Mouse (Mus musculus): ENCODE results near the gene Twsg1. TPM values are rescaled to one million over a fixed set of nuclear protein-coding genes. Genes with fewer than 3 reads are reported as not detected.
"Not testable (repeated sequence)": the region's sequence is repeated elsewhere in the genome, so short reads cannot be mapped to it uniquely, and the experiment has no call there.

Twsg1 gene
- 85.6 and 87.5 TPM in 2 replicates for polyA plus RNA-seq (2016; fragmentation: Nextera tagmentation; extraction: Ambion mirVana)

DNA sequence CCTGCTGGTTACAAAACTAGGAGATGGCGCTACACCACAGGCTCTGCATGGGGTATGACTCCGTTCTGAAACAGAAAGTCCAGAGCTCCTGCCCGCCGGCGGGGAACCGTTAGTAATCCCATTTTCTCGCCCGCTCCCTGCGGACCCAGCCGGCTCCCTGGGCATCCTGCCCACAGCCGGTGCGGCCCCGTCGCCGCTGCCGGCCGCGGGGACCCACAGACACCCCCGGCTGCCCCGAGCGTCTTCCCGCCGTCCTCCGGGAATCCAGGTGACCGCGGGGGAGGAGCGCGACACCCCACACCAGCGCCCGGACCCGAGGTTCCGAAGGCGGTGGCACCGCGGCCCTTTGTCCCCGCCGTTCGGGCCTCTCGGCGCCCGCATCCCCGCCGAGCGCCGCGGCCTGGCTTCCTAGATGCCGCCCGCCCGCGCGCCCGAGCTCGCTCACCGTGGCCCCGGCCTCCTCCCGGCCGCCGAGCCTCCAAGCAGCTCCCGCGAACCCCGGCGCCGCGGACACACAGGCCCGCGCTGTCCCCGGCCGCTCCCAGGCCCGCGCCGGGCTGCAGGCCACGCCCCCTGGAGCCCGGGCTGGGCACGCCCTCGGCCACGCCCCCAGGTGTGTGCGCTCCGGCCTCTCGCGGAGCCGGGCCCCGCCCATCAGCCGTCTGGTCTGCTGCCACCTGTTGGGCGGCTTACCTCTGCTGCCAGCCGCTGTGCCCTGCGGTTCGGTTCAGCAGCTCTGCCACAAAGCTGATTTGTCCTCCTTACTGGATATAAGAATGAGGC is at the start of gene Twsg1:
TSS of gene Twsg1 (minus strand) at position 605 of the 783 bp plus-strand sequence.
- peak within 1 kb of the TSS; percentile 97 for H3K27ac ChIP-seq
- under 1% methylated on average over 87 of the region's 87 CpGs for WGBS
- peak within 1 kb of the TSS; percentile 95 for H3K4me3 ChIP-seq
- peaks cover 36% of the 10 kb centered on the region for H3K36me3 ChIP-seq (replicated peaks)
- H3K9me3 ChIP-seq = no peaks in the 10 kb centered on the region
- H3K27me3 ChIP-seq (ENCODE audit: poor library complexity, severe bottlenecking) = no peaks in the 10 kb centered on the region
- DNase-seq (ENCODE audit: extremely low spot score, low spot score) = peak; percentile 85
- peaks cover 18% of the 10 kb centered on the region for H3K4me1 ChIP-seq

DNA sequence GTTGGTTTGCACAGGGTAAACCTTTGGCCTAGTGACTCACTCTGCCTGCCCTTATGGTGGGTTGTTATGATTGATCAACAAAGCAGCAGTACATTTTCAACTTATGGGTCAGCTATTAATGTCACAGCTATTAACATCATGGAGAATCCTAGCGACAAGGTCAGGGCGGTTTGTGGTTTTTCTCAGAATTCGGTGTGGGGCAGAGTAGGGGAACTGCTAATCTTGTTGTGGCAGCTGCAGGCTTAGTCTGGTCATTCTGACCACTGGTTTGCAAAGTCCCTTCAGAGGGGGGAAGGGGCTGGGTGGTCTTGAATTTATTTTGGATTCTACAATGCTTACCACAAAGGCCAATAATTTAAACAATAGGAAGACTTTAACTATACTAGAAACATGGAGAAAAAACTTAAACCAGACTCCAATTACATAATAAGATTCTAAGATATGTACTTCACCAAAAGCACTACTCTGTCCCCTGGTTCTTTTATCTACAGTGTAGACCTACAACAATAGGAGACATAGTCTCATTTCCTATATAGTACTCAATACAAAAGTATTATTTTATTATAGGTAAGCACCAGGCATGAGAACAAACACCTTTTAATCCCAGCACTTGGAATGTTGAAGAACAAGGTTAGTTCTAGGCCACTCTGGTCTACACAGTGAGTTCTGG is 37.3 kb upstream of the Twsg1 start:
- no peaks in the 10 kb centered on the region for H3K36me3 ChIP-seq (replicated peaks)
- no peak for DNase-seq (ENCODE audit: extremely low spot score, low spot score)
- no peak overlapping the region for H3K4me3 ChIP-seq
- no peaks in the 10 kb centered on the region for H3K27me3 ChIP-seq (ENCODE audit: poor library complexity, severe bottlenecking)
- H3K9me3 ChIP-seq = no peaks in the 10 kb centered on the region
- H3K27ac ChIP-seq = no peak overlapping the region
- H3K4me1 ChIP-seq = peaks cover 2% of the 10 kb centered on the region; the same call in 1 of the 2 replicates
- WGBS = 93% methylated on average over 3 of the region's 3 CpGs

DNA sequence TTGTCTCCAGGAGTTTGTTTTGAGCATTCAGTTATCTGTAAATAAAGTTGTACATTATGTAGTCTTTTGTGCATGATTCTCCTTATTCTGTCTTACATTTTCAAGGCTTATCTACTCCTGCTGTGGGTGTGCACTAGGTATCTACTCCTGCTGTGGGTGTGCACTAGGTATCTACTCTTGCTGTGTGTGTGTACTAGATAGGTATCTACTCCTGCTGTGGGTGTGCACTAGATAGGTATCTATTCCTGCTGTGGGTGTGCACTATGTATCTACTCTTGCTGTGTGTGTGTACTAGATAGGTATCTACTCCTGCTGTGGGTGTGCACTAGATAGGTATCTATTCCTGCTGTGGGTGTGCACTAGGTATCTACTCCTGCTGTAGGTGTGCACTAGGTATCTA is 25.7 kb upstream of the Twsg1 start:
- H3K9me3 ChIP-seq; H3K27ac ChIP-seq; H3K27me3 ChIP-seq (ENCODE audit: poor library complexity, severe bottlenecking); DNase-seq (ENCODE audit: extremely low spot score, low spot score); H3K4me1 ChIP-seq; H3K36me3 ChIP-seq (replicated peaks); H3K4me3 ChIP-seq: not testable (repeated sequence)

DNA sequence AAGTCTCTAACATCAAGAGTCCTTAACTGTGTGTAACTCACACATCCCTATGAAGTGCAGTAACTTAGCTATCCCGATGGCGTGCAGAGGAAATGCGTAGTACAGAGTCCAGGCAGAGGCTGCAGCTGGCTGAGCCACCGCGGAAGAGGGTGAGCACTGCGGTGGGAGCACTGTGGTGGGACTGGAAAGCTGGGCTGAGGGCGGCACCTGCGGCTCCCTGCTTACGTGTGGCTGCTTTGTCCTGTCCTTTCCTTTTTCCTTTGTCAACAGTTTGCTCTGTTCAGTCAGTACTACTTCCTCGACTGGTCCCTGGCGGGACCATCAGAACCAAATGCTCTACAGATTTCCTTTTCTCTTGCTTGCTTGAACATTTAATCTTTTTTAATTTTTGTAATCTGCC is 16.7 kb upstream of the Twsg1 start:
- no peak overlapping the region for H3K27ac ChIP-seq
- WGBS = 65% methylated on average over 11 of the region's 11 CpGs

DNA sequence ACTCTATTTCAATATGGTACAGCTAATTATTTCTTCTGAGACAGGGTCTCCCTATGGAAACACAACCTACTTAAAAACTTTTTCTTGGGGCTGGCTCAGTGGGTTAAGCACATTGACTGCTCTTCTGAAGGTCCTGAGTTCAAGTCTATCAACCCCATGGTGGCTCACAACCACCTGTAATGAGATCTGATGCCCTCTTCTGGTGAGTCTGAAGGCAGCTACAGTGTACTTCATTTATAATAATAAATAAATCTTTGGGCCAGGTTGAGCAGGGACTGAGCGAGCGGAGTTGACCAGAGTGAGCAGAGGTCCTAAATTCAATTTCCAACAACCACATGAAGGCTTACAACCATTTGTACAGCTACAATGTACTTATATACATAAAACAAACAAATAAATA is 11.2 kb upstream of the Twsg1 start:
- Histone ChIP-seq H3K36me3 (replicated peaks) (no peaks in the 10 kb centered on the region), H3K4me1 (peaks cover 1% of the 10 kb centered on the region; the same call in 1 of the 2 replicates), H3K9me3 (no peaks in the 10 kb centered on the region), H3K27me3 (ENCODE audit: poor library complexity, severe bottlenecking) (no peaks in the 10 kb centered on the region), H3K27ac (no peak overlapping the region), H3K4me3 (no peak overlapping the region)
- DNase-seq (ENCODE audit: extremely low spot score, low spot score) = no peak
- WGBS = 91% methylated on average over 2 of the region's 2 CpGs

More for the DNA sequence above, 16.7 kb upstream of the Twsg1 start:
- no peak overlapping the region for H3K4me3 ChIP-seq
- no peaks in the 10 kb centered on the region for H3K36me3 ChIP-seq (replicated peaks)
- no peak for DNase-seq (ENCODE audit: extremely low spot score, low spot score)
- no peaks in the 10 kb centered on the region for H3K9me3 ChIP-seq
- H3K4me1 ChIP-seq = no peaks in the 10 kb centered on the region
- H3K27me3 ChIP-seq (ENCODE audit: poor library complexity, severe bottlenecking) = no peaks in the 10 kb centered on the region

DNA sequence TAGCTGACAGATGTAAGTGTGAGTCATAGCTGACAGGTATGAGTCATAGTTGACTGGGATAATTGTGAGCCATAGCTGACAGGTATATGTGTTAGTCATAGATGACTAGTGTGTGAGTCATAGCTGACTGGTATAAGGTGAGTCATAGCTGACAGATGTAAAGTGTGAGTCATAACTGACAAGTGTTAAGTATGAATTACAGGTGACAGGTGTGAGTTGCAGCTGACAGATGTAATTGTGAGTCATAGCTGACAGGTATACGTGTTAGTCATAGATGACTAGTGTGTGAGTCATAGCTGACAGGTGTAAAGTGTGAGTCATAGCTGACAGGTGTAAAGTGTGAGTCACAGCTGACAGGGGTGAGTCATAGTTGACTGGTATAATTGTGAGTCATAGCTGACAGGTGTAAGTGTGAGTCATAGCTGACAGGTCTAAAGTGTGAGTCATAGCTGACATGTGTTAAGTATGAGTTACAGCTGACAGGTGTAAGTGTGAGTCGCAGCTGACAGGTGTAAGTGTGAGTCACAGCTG is 10.6 kb upstream of the Twsg1 start:
- Histone ChIP-seq H3K36me3 (replicated peaks) (no peaks in the 10 kb centered on the region), H3K4me1 (peaks cover 5% of the 10 kb centered on the region; the same call in 1 of the 2 replicates), H3K27me3 (ENCODE audit: poor library complexity, severe bottlenecking) (no peaks in the 10 kb centered on the region), H3K9me3 (no peaks in the 10 kb centered on the region), H3K4me3 (no peak overlapping the region), H3K27ac (no peak overlapping the region)
- WGBS = 93% methylated on average over 2 of the region's 2 CpGs
- DNase-seq (ENCODE audit: extremely low spot score, low spot score) = no peak

DNA sequence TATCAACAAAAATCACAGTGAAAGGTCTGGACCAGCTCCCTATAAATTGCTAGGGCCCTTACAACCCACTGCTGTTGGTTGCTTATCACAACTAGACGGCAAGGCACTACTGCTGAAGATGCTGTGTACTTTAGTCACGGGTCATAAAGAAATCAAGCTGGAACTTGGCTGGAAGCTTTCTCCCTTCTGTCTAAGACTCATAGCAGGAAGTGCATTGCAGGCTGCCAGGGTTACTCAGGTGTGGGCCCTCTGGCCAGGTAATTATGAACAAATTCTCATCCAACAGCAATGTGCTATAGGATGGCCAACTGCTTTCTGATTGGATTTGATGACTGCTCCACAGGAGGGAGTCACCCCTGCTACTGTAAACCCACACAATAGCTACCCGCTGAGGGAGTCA is 8.0 kb upstream of the Twsg1 start:
- H3K4me1 ChIP-seq = peaks cover 5% of the 10 kb centered on the region; the same call in 1 of the 2 replicates
- no peak for DNase-seq (ENCODE audit: extremely low spot score, low spot score)
- 86% methylated on average over 3 of the region's 3 CpGs for whole genome bisulfite sequencing
- no peaks in the 10 kb centered on the region for H3K9me3 ChIP-seq
- no peak overlapping the region for H3K27ac ChIP-seq
- no peaks in the 10 kb centered on the region for H3K36me3 ChIP-seq (replicated peaks)
- H3K4me3 ChIP-seq = no peak overlapping the region
- H3K27me3 ChIP-seq (ENCODE audit: poor library complexity, severe bottlenecking) = no peaks in the 10 kb centered on the region

DNA sequence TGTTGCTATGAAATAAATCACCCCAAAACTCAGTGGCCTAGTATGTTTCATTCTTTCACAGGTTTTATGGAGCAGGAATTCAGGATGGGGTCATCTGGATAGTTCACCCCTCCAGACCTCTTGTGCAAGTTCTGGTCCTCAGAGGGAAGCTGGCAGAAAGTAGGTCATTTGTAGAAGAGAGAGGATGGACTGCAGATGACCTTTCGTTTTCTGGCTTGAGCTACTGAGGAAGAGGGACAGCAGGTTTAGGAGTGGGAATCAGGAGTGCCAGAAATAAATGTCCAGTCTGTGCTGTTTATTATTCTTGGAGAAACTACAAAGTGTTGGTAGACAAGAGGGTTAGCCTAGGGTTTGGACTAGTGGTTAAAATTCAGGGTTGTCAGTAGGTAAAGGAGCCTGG is 7.3 kb upstream of the Twsg1 start:
- Histone ChIP-seq H3K27me3 (ENCODE audit: poor library complexity, severe bottlenecking) (no peaks in the 10 kb centered on the region), H3K27ac (no peak overlapping the region), H3K9me3 (no peaks in the 10 kb centered on the region), H3K4me1 (peaks cover 5% of the 10 kb centered on the region; the same call in 1 of the 2 replicates), H3K36me3 (replicated peaks) (no peaks in the 10 kb centered on the region), H3K4me3 (no peak overlapping the region)
- WGBS = 88% methylated on average over 1 of the region's 1 CpGs
- DNase-seq (ENCODE audit: extremely low spot score, low spot score) = no peak

DNA sequence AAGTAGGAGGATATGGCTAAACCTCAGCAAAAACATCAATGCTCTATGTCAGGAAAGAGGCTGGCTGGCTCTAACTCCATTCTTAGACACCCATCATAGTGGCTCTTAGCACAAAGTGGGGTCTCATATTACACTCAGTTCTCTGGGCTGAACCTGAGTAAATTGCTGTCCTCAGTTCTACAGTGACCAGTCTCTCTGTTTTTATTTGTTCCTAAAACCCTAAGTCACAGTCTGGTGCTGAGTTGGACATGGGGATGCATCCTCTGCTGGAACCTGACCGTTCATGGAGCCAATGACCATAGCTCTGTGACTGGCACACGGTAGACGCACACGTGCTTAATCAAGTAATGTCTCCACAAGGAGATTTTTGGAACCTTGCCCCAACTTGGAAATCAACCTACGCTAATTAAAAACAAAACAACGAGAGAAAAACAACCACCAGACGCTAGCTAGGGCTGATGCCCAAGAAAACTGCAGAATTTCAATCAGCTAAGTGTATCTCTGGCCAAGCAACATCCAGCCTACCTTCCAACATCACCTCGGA is 6.8 kb upstream of the Twsg1 start:
- Histone ChIP-seq H3K9me3 (no peaks in the 10 kb centered on the region), H3K27me3 (ENCODE audit: poor library complexity, severe bottlenecking) (no peaks in the 10 kb centered on the region), H3K36me3 (replicated peaks) (no peaks in the 10 kb centered on the region), H3K4me3 (no peak overlapping the region), H3K4me1 (peaks cover 5% of the 10 kb centered on the region; the same call in 1 of the 2 replicates), H3K27ac (no peak overlapping the region)
- no peak for DNase-seq (ENCODE audit: extremely low spot score, low spot score)
- WGBS = 90% methylated on average over 8 of the region's 8 CpGs

DNA sequence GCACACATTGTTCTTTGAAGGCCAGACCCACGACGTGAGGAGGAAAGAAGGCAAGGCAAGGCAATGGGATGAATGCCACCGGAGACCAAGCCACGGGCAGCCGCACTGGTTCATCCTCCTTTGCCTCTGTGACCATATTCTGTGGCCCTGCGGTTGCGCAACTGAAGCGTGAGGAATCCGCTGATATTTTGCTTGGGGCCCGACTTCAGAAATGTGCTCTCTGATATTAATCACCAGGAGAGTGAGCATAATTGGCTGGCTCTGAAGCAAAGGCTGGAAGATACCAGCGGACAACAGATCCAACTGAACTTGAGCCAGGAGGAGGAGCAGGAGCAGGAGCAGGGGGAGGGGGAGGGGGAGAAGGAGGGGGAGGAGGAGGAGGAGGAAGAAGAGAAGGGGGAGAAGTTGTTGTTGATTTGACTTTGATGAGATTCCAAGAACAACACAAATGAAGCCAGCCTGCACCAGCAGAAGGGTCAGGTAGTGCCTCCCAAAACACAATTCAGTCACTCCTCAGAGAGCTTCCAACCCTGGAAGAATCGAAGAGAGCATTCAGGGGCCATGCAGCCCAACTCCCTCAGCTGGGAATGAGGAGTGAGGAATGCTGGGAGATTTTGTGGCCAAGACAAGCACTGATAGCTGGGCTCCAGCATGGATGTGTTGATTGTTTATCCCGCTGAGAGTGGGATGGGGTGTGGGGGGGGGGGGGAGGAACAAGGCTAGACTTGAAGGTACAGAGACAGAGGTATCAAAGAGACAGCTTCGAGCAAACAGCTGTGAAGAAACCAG is 6.2 kb upstream of the Twsg1 start:
- H3K9me3 ChIP-seq = no peaks in the 10 kb centered on the region
- H3K4me3 ChIP-seq = no peak overlapping the region
- no peaks in the 10 kb centered on the region for H3K27me3 ChIP-seq (ENCODE audit: poor library complexity, severe bottlenecking)
- DNase-seq (ENCODE audit: extremely low spot score, low spot score) = no peak
- H3K27ac ChIP-seq = no peak overlapping the region
- H3K4me1 ChIP-seq = peaks cover 5% of the 10 kb centered on the region; the same call in 1 of the 2 replicates
- H3K36me3 ChIP-seq (replicated peaks) = no peaks in the 10 kb centered on the region
- 89% methylated on average over 14 of the region's 14 CpGs for WGBS

DNA sequence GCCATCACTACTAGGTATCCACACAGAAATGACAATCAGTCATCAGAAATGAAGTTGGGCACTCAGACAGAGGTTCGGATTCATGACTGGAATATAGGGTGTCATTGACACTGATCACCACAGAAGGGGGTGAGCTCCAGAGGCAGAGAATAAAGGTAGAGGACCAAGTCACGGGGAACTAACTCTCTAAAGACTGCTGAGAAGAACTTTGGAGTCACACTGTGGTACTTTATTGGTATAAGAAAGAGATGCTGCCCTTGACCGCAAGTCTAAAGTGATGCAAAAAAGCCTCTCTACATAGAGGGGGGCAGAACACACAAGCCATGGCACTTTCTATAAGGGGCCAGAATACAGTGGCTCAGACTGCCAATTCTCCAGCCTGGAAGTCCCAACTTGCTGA is 5.1 kb upstream of the Twsg1 start:
- Histone ChIP-seq H3K9me3 (no peaks in the 10 kb centered on the region), H3K4me1 (peaks cover 8% of the 10 kb centered on the region), H3K27me3 (ENCODE audit: poor library complexity, severe bottlenecking) (no peaks in the 10 kb centered on the region), H3K4me3 (no peak overlapping the region), H3K27ac (no peak overlapping the region), H3K36me3 (replicated peaks) (no peaks in the 10 kb centered on the region)
- no peak for DNase-seq (ENCODE audit: extremely low spot score, low spot score)
- WGBS = 66% methylated on average over 3 of the region's 3 CpGs

DNA sequence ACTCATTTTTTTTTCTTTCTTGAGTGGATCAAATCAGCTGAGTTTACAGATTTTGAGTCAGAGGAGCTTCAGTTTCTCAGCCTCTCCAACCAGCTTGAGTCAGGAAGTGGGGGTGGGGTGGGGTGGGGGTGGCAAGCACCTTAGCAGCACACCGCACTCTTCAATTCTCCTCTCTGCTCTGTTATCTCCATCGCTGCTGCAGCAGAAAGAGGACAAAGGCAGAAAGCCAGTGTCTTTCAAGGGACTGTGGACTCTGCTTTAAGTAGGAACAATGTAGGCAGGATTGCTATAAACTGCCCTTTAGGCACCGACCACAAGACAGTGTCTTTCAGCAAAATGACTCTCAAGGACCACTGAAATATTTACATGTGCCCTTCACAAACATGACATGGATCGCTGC is 2.9 kb upstream of the Twsg1 start:
- Histone ChIP-seq H3K27ac (no peak overlapping the region), H3K27me3 (ENCODE audit: poor library complexity, severe bottlenecking) (no peaks in the 10 kb centered on the region), H3K4me1 (peaks cover 23% of the 10 kb centered on the region), H3K9me3 (no peaks in the 10 kb centered on the region), H3K36me3 (replicated peaks) (peaks cover 5% of the 10 kb centered on the region), H3K4me3 (no peak overlapping the region)
- 63% methylated on average over 4 of the region's 4 CpGs for WGBS
- no peak for DNase-seq (ENCODE audit: extremely low spot score, low spot score)

Measured in forebrain, embryonic 10.5 days (tissue).